Mouse (Mus musculus) heart, postnatal 25 days (tissue): ENCODE results near the gene Zfp687. TPM values are rescaled to one million over a fixed set of nuclear protein-coding genes. Genes with fewer than 3 reads are reported as not detected.
"Not testable (repeated sequence)": the region's sequence is repeated elsewhere in the genome, so short reads cannot be mapped to it uniquely, and the experiment has no call there.

Source experiments
- DNase-seq: peaks from one replicate; pipeline ENCODE4 v3.0.0; 2022; ENCODE audit warnings: low spot score
- intact Hi-C: fragments of 180-260 bp; cut with DNase I; formaldehyde crosslinking; loops from one replicate; pipeline ENCODE4 v1.15.1; 2025
- total RNA-seq, 2 experiments: library from RNA; stranded (reverse); gene quantifications; 2 replicates each; pipeline ENCODE4 v1.2.3; 2021

The Zfp687 gene
- 10 to 100 TPM; 10.8 to 11.1 TPM for total RNA-seq

DNA sequence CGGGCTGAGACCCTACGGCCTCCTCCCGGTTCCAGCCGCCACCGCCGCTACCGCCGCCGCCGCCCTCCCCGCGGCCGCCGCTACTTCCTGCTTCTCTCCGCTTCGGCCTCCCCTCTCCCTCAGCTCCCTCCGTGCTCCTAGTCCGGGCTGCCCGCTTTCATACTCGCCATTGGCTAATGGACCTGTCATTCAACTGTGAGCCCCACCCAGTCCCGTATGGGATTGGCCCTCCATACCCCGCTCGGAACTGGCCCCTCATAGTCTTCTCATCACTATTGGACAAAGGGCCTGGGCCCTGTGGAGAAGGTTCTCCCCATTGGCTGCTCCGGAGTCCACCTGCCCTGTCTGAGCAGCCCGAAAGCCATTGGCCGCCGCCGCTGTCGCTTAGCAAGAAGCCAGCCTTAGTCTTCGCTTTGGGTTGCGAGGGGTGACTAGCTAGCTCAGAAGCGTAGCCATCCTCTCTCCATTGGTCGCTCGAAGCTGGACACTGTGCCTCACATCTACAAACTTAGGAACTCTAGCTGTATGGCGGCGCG lies at the start of gene Zfp687:
Zfp687 (minus strand) TSS at position 112 of the 536 bp plus-strand sequence.
- DNase-seq = peak; percentile 99
- intact Hi-C loops = no loop called here

DNA sequence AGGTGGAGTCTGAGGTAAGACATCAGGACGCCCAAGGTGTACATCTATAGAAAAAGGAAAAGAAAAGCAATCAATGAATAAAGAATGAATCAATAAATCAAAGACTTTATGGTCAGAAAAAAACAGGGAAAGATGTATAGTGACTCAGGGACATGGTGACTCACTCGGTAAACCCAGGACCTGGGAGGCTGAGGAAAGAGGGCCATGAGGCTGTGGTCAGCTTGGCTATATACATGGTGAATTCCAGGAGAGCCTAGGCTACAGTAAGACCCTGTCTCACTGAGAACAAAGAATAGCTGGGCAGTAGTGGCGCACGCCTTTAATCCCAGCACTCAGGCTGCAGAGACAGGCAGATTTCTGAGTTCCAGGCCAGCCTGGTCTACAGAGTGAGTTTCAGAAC lies 48.5 kb upstream of the Zfp687 start:
- intact Hi-C loops = no loop called here
- DNase-seq = no peak

DNA sequence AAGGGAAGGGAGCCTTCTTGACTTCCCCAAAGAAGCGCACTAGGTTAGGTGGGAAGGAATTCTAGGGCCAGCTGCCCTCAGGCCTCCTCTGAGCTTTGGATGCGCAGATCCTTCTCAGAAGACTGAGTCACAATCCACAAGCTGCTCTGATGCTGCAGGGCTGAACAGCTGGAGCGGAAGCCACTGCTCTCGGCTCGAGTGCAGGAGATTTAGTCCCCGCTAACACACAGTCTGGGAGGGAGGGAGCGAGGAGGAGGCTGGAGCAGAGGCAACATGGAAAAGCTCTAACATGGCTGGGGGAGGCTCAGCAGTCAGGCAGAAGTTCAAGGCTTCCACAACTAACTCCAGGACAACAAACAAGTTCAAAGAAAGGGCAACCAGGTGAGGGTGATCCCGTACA lies 42.8 kb upstream of the Zfp687 start:
- intact Hi-C loops = no loop called here
- no peak for DNase-seq

DNA sequence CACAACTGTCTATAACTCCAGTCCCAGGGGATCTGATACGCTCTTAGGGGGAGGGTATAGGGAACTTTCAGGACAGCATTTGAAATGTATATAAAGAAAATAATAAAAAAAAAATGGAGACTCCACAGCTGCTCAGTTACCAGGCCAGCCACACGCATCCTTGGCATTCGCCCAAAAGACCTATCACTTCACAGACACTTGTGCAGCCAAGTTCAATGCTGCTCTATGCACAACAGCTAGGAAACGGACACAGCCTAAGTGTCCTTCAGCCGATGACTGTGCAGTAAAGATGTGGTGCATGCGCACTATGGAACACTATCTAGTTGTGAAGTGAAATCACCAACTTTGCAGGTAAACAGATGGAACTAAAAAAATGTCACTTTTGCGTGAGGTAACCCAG lies 41.0 kb upstream of the Zfp687 start:
- no peak for DNase-seq
- intact Hi-C loops = no loop called here

DNA sequence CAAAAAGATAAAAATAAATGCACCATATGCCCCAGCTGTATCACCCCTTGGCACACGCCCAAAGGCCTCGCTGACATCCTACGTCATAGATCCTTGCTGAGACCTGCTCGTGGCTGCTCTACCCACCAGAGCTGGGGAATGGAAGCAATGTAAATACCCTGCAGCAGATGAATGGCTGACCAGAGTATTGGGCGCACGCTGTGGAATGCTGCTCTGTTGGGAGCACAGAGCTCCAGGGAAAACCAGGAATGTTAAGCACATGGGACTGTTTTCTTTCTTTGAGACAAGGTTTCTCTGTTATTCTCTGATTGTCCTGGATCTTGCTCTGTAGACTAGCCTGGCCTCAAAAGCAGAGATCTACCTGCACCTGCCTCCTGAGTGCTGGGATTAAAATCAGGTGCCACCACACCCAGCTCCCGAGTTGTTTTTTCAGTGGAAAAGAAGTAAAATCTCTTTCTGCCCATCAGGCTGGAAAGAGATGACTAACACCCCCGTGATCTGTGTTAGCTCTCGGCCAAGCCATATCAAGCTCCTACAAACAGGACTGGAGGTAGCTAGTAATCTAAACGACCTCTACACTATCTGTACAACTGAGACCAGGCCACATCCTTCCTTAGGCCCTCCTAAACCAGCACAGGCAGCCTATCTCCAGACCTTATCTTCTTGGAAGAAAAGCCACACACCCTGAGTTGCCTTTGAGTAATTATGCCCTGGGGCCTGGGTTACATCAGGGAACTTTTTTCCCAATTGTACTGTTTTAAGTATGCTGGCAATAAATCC lies 39.4 kb upstream of the Zfp687 start:
- intact Hi-C loops = no loop called here
- DNase-seq = no peak

DNA sequence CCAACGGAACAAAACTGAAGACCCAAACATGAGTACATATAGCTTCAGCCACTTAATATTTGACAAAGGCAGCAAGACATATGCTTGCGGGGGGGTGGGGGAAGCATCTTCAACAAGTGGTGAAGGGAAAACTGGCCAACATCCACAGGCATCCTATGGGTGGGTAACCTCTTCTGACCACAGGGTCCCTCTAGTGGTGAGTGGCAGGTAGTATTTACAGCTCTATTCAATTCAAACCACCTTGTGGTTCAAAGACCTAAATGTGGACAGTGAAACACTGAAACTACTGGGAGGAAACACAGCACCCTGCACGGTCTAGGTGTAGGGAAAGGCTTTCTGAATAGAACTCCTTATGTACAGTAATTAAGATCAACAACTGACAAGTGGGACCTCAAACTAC lies 38.5 kb upstream of the Zfp687 start:
- no peak for DNase-seq
- intact Hi-C loops = no loop called here

DNA sequence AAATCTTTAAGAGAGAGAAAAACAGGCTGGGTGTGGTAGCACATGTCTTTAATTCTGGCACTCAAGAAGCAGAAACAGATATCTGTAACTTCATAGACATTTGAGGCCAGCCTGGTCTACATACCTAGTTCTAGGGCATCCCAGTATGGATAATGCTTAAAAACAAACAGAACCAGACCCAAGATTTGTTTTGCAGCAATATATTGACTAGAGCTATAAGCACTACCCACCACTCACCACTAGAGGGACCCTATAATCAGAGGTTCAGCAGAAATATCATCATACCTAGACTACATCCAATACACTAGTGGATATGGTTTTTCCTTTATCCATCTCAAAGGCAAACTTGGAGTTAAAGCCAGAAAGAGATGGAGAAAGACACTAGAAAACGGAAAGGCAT lies 37.7 kb upstream of the Zfp687 start:
- DNase-seq = no peak
- intact Hi-C loops = no loop called here

DNA sequence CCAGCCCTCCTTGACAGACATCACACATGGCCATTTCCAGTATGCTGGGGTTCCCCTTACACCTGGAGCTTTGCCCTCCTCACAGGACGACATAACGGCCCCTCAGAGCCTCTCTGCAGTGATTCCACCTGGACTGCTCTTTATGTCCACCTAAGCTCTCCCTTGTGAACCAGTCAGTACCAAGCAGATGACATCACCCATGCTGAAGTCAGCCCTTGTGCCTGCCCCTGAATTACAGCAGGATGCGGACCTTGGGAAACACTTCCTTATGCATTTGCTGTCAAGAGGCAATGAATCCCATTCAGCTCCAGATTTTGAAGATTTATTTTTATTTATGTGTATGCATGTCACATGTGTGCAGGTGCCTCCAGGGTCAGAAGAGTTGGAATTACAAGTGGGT lies 32.7 kb upstream of the Zfp687 start:
- no peak for DNase-seq
- intact Hi-C loops = no loop called here

DNA sequence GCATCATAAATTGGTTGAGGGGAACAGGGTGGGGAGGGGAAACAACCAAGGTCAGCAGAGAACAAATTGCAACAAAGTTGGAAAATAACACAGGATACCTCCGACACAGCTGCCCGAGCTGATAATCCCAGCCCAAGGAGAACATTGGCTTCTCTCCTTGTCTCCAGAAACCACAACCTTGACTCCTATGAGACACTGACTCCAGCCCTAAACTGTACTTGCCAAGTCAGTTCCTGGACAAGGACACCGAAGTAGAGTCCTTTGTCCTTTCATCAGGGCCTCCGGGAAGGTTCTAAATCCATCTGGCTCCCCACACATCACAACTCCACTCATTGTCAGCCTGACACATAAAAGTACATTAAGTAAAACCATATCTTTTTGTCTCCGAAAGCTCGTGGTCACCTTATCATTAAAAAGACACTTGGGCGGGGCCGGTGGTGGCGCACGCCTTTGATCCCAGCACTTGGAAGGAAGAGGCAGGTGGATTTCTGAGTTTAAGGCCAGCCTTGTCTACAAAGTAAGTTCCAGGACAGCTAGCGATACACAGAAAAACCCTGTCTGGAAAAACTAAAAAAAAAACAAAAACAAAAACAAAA lies 31.3 kb upstream of the Zfp687 start:
- no peak for DNase-seq
- intact Hi-C loops = no loop called here

DNA sequence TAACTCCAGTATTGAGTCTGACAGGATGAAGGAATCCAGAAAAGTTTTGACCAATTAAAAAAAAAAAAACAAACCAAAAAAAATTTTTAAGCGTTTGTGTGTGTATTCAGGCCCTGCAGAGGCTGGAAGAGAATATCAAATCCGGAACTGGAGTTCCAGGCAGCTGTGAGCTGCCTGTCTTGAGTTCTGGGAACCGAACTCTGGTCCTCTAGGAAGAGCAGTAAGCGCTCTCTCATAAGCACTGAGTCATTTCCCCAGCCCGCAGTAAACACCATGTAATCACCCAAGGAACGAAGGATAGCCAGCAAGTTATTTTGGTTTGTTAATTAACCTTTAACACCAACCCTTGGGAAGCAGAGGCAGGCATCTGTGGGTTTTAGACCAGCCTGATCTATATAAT lies 28.0 kb upstream of the Zfp687 start:
- DNase-seq = no peak
- intact Hi-C loops = no loop called here

DNA sequence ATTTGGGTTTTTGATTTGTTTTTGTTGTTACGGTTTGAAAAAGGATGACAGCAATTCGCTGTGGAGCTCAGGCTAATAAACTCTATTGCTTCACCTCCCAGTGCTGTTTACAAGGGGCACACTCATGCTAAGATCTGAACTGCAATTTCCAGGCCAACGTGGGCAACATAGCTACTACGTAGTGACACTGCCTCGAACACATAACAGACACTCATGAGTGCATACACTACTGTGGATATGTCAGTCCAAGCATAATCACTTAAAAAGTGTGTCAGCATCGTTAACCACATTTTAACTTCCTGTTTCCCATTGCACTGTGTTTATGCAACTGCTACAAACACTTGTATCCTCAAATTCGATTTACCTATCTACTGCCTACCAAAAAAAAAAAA lies 27.6 kb upstream of the Zfp687 start:
- DNase-seq = no peak
- intact Hi-C loops = no loop called here

DNA sequence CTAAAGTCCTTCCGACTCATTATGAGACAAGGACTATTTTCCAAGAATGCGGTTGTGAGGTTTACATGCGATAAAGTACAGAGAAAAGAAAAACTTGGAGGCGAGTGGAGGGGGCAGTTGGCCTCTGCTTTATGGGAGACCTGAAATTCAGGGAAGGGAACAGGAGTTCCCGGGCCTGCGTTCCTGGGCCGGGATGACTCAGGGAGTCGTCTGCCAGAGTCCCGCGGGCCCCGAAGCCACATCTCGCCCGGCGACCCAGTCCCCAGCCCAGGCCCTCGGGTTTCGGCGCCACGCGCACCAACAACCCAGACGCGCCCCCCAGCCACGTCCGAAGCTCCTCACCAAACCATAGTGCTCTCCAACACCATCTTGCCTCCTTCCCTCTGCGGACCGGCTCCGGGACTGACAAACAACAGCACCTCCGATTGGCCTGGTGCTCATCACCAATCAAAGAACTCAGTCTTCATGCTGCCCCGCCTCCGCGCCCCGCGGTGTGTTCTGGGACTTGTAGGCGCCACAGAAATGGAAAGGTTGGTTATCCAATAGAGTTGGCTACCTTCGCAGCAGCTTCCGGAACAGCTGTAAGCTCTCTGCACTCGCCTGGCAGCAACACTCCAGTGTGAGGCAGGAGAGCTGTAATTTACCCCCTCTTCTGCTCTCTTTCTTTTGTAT lies 27.1 kb upstream of the Zfp687 start, which contains the start of gene Psmd4:
Psmd4 (minus strand) TSS at position 449 of the 672 bp plus-strand sequence.
- DNase-seq = peak; percentile 98
- intact Hi-C loops = no loop called here

DNA sequence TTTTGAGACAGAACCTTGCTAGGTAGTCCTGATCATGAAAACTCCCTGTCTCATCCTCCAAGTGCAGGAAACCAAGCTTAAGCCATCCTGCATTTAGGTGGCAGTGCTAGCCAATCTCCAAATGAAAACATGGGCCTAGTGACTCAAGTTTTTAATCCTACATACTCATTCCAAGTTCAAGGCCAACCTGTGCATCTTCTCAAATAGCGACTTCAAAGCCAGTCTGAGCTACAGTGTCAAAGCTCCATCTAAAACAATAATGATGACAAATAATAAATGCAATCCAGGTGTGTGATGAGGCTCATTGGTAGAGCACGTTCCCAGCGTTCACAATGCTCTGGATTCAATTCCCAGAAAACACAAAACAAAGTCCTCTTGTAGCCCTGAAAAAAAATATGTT lies 26.4 kb upstream of the Zfp687 start:
- intact Hi-C loops = no loop called here

DNA sequence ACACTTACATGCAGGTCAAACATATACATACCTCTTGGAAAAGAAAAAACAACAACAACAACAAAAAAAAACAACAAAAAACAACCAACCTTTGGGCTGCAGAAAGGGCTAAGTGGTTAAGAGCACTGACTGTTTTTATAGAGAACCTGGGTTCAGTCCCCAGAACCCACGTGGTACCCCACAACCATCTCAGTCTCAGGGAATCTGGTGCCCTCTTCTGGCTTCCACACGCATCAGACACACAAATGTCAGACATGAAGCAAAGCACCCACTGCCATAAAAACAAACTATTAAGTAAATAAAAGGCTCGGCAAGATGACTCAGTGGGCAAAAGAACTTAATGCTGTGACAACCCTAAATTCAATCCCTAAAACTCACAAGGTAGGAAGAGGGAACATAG lies 14.7 kb upstream of the Zfp687 start:
- DNase-seq = no peak
- intact Hi-C loops = no loop called here

More for the DNA sequence above, 26.4 kb upstream of the Zfp687 start:
- no peak for DNase-seq

DNA sequence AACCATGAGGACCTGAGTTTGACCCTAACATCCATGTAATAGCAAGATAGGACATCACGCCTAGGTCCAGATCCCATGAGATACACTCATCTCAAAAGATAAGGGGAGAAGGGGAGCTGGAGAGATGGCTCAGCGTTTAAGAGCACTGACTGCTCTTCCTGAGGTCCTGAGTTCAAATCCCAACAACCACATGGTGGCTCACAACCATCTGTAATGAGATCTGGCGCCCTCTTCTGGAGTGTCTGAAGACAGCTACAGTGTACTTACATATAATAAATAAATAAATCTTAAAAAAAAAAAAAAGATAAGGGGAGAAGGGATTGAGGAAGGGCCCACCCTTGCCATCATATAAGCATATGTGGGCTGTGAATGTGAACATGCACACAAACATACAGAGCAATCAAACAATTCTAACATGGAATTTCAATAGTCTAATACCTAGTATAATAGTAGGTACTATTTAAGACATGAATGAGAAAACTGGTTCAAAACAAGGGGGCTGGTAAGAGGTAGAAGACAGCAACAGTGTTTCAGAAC lies 14.1 kb upstream of the Zfp687 start:
- intact Hi-C loops, DNase-seq: not testable (repeated sequence)

DNA sequence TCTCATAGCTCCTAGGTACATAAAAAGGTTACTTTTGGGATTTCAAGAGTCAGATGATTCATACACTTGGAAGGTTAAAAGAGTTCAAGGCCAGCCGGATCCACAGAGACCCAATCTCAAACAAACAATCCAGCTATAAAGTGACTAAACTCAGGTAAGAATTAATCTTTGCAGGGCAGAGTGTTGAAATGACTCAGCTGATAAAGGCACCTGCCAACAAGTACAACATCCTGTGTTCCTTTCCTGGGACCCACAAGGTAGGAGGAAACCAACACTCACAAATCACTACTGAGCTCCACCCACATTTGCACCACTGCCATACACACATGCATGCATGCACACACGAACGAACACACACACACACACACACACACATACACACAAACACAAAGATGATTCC lies 13.4 kb upstream of the Zfp687 start:
- no peak for DNase-seq
- intact Hi-C loops = no loop called here

DNA sequence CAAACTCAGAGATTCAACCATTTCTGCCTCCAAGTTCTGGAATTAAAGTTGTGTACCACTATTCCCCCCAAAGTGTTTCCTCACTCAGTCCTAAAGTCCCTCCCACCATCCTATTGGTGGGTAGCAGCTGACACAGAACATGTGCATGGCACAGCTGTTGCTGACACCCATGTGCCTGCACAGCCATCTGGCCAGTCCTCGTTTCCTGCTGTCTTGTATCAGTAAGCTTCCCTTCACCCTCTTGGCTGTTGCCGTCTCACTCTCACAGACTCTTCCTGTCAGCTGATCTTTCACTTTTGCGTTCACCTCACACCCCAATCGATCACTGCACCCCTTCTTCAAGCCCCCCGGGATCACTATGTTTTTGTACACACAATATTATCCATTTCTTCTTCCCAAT lies 12.5 kb upstream of the Zfp687 start:
- intact Hi-C loops = no loop called here
- no peak for DNase-seq

DNA sequence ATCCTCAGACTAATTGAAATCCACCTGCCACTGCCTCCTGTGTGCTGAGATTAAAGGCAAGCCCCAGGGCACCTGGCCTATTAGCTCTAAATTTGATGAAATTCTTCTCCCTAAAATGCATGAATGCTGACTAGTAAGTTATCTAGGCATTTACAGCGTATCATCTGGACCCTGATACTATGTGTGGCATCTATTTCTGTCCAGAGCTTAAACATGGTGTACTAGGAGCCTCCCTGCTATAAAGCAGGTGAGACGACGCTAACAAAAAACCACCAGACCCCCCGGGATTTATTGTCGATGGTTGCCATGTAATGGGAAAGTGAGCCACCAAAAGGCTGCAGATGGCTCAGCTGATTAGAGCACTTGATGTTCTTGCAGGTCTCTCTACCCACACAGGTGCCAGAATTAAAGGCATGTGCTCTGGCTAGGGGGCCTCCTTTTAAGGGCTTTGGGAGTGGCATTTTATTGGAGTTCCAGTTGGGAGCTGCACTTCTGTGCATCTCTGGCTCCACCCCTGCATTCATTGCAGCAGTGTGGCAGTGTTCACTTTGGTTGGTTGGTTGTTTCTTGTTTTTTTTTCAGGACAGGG lies 11.9 kb upstream of the Zfp687 start:
- intact Hi-C loops = no loop called here

DNA sequence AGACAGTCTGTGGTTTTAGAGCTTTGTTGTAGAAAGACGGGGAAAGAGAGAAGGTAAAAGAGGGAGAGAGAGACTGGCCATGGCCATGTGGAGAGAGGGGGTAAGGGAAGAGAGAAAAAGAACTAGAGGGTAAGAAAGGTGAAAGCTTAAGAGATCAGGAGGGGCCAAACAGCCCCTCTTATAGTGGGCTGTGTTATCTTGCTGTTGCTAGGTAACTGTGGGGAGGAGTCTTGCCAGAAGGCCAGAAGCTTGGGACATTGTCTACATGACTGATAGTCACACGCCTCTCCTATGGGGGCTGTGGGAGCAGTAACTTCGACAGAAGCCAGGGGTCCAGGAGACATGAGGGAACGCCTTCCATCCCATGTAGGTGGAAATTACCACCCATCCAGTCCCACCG lies 10.0 kb upstream of the Zfp687 start:
- intact Hi-C loops = no loop called here
- no peak for DNase-seq

More for the DNA sequence above, 11.9 kb upstream of the Zfp687 start:
- no peak for DNase-seq

DNA sequence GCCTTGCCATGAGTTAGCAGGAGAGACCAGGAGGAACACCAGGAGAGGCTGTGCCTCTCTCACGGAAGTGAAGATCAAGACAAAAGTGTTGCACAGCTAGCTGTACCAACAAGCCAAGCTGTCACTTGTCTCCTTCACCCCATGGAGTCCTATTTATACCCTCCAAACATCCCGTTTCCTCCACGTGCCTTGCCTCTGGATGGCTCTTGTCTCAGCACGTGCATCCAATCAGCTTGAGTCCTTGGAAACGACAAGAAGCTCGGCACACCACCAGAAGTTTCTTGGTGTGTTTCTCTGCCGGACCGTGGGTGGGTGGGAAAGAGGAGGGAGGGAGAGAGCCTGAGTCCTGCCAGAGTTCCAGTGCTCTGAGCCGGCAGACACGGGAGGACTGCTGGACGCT lies 9.3 kb upstream of the Zfp687 start:
- intact Hi-C loops = no loop called here
- no peak for DNase-seq
